Mouse (Mus musculus): ENCODE results near the gene Irak4. TPM values are rescaled to one million over a fixed set of nuclear protein-coding genes. Genes with fewer than 3 reads are reported as not detected.
A peak's percentile ranks its signal among the peaks of the same experiment; 100 is the strongest.

The Irak4 gene
- 1 to 10 TPM; 5.6 to 6.5 TPM for total RNA-seq (2021)

DNA sequence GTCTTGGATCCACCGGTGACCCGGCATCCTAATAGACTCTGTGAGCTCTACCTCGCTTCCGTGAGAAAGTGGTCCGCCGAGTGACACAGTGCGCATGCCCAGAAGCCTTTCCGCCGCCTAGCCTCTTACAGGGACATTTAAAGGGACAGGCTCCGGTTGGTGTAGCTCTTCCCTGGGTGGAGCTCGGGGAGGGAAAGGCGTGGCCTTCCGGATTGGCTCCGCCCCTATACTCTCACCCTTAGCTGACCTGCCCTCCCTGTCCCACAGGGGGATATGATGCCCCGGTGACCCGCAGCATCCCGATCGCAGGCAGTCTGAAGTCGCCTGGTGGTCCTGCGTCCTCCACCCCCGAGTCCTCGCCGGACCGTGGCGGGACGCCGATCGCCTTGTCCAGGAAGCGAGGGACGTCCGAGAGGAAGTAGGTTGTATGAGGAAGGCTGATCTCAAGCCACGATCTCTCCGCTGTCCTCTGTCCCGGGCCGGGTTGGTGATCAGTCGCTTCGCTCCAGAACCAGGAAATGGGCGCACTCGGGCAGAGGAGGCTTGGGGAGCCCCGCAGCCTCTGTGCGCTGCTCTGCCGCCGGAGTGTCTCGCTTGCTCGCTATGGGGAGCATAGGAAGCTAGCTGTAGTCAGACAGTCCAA lies at the start of gene Irak4, which contains the start of gene Pus7l:
Gene Irak4, plus strand, starts transcription at position 235 of the 643 bp plus-strand sequence.
Gene Pus7l, minus strand, starts transcription at position 139 of the 643 bp plus-strand sequence.
- DNase-seq = peak; percentile 95

DNA sequence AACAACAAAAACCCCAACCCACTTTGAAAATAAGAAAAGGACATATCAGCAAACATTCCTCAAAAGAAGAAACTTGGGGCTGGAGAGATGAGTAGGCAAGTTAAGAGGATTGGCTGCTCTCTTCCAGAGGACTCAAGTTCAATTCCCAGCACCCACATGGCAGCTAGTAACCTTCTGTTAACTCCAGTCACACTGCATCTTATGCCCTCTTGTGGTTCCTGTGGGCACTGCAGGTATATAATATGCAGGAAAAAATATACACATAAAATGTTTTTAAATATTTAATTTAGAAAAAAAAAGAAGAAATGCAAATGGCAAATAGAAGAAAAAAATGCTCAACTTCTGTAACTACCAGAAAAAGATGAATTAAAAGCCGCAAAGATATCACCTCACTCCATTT lies 49.0 kb upstream of the Irak4 start:
- DNase-seq = no peak

- no peak for DNase-seq
These were observed 47.5 kb upstream of the Irak4 start for GRCm38 (mm10) chr15:94495936-94496335.

DNA sequence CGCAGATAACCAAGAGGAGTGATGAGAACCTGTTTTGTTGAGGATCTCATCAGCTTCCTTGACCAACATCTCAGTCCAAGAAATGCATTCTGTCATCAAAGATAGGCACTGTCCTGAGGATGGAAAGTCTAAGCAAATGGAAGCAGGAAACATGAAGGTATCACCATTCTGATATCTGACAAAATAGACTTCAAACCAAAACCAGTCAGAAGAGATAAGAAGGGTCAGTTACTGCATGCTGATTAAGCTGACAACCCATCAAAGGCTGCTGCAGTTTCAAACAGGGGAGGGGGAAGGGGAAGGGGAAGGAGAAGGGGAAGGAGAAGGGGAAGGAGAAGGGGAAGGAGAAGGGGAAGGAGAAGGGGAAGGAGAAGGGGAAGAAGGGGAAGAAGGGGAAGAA lies 44.2 kb upstream of the Irak4 start:
- no peak for DNase-seq

- DNase-seq = no peak
These were observed 39.8 kb upstream of the Irak4 start for GRCm38 (mm10) chr15:94503451-94504215.

GRCm38 (mm10) chr15:94517913-94518491 lies 25.4 kb upstream of the Irak4 start:
- no peak for DNase-seq

GRCm38 (mm10) chr15:94520205-94520900 lies 23.1 kb upstream of the Irak4 start:
- DNase-seq = peak; percentile 46

GRCm38 (mm10) chr15:94520959-94521358 lies 22.5 kb upstream of the Irak4 start:
- no peak for DNase-seq

DNA sequence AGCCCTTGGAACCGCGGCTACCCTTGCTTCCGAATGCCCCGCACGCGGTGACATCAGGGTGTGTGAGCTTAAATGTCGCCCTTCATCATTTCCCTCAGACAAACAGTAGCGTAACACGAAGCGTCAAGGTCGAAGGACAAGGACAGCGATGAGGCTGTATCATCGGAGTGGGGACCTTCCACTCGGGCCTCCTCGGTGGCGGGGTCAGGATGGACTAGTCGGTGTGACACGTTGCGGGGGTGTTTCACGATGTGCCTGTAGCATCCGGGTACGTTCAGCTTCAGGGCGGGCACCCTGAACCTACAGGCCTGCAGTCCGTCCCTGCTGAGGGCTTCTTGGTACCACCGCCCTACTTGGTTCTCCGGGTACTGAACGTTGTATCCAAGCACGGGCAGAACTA lies 20.2 kb upstream of the Irak4 start:
- no peak for DNase-seq

DNA sequence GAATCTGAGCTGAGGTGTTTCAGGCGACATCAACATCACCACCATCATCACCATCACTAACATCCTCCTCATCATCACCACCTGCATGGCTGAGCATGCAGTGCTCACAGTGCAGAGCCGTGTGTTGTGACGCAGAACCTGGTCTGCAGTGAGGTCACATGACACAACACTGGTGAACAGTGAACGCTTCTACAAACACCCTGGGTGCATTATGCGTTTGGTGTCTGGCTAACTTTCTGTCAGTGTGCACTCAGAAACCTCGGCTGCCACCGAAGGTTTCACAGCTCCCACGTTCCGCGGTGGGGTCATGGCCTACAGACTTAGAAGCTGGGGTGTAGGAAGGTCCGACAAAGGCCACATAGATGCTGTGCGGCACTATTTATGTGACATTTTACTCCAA lies 18.5 kb upstream of the Irak4 start:
- DNase-seq = peak; percentile 62

DNA sequence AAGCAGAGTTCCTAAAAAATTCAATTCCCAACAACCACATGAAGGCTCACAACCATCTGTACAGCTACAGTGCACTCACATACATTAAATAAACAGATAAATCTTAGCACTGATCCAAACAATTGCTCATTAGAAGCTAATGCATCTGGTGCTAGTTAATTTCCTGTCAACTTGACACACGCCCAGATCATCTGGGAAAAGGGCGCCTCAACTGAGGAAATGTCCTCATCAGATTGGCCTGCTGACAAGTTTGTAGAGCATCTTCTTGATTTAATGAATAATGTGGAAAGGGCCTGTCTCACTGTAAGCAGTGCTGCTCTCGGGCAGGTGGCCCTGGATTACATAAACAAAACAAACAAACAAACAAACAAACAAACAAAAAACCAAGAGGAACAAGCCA lies 12.9 kb upstream of the Irak4 start:
- DNase-seq = no peak

DNA sequence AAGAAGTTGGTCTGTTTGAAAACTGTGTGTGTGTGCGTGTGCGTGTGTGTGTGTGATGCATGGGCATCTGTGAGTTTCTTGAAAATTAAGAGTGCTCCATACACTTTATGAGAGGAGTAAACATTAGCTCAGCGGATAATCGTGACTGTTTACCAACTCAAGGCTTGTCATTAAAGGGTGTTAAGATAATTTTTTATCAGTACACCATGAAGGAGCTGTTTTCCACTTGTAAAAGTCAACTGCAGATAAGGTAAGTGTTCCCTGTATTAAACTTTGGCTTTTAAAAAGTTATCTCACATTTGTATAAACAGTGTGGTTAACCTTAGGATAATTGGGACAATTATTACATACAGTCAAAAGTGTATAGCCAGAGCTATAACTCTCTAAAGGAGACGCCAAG lies 11.1 kb upstream of the Irak4 start:
- no peak for DNase-seq

GRCm38 (mm10) chr15:94532956-94533355 lies 10.5 kb upstream of the Irak4 start:
- DNase-seq = no peak

DNA sequence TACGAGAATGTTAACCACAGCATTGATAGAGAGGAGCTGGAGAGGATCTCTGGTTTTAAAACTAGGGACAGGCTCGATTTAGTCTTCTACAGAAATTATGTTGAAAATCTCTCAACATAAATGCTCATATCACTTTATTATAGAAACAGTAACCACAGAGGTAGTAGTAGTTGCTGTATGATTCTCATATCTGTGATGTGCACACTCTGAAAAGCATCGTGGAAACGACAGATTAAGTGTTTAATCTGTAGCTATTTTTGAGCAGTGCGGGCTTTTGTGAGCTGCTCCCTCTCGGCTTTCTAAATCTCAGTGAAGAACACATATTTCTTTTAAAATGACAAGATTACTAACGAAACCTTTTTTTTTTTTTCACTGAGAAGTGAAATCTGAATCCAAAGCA lies 7.9 kb upstream of the Irak4 start:
- no peak for DNase-seq

- no peak for DNase-seq
These were observed 4.1 kb upstream of the Irak4 start for GRCm38 (mm10) chr15:94539296-94539695.

DNA sequence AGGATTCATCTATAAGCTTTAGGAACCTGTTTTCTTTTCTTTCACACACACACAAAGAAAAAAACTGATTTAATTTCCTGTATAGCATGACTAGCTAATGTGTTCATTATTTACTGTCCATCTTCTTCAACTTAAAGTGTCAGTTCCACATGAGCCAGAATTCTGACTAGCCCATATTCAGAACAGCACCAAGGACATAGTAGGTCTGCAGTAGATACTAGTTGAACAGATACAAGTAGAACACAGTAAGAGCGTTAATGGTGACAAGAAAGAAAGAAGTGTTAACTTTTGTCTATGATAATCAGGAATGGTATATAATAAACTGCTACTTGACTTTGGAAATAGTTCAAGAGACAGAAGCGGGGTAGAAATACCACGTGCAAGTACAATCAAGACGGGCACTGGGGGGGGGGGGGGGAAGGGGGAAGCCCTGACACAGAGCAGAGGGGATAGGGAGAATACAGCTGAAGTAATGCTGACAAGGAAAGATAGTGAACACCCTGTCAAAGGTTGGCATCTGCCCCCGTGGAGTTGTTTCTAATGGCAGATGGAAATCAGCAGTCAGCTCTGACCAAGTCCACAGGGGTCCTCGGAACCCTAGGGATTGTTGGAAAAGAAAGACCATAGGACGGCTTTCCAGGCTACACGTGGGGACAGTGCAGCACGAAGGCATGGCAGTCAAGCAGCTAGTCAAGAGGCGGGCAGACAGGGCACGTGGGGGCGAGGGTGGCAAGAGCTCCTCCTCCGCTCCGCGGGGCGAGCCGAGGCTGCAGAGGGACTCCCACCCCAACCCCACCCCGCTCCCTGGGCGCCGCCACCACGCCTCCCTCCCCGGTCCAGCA lies 655 bp upstream of the Irak4 start:
- DNase-seq = no peak

DNA sequence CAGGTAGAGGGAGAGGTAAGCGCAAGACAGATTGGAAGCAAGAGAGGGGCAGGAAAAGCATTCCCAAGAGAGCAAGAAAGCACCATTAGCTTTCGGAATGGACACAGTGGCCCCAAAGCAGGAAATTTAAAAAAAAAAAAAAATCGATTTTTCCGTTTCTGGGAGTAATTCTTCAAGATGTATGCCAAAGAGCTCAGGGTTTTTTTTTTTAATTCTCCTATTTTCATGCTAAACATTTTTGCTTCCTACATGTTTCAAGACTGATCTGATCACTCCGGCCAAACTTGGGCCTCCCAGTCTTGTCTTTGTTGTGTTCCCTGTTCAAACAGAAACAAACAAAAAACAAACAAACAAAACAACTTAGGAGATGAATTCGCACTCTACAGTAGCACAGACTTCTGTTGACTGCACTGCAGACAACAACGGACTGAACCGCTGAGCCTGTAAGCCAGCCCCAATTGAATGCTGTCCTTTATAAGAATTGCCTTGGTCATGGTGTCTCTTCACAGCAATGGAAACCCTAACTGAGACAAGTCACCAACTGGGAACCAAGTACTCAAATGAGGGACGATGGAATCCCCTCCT lies 701 bp downstream of the Irak4 start:
- DNase-seq = no peak

DNA sequence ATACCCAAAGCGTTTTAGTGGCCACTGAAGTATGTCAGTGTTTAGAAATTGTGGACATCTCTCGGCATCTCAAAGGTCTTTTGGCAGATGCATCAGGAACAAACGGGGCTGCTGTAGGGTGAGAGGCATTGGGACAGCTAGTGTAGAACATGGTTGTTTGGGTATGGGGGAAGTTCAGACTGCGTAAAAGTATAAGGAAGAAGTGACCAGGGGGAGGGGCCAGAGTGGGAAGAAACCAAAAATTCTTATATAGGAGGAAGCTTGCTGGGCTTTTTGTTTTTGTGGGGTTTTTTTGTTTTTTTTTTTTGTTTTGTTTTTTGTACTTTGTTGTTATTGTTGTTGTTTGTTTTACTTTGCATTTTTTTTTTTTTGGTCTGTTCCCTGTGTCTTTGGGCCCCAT lies 1.4 kb downstream of the Irak4 start:
- DNase-seq = no peak

GRCm38 (mm10) chr15:94553536-94553935 lies 10.1 kb downstream of the Irak4 start:
- no peak for DNase-seq

GRCm38 (mm10) chr15:94557442-94557841 lies 14.0 kb downstream of the Irak4 start:
- peak; percentile 91 for DNase-seq

- DNase-seq = no peak
These were observed 15.6 kb downstream of the Irak4 start for GRCm38 (mm10) chr15:94558895-94559656.

All from heart, postnatal 4 days (tissue).